Mouse (Mus musculus): ENCODE data around the gene Rcn1. TPM values are rescaled to one million over a fixed set of nuclear protein-coding genes. Genes with fewer than 3 reads are reported as not detected.

Gene Rcn1
- polyA plus RNA-seq, 1 experiment from 2014 or later = 123 TPM

DNA sequence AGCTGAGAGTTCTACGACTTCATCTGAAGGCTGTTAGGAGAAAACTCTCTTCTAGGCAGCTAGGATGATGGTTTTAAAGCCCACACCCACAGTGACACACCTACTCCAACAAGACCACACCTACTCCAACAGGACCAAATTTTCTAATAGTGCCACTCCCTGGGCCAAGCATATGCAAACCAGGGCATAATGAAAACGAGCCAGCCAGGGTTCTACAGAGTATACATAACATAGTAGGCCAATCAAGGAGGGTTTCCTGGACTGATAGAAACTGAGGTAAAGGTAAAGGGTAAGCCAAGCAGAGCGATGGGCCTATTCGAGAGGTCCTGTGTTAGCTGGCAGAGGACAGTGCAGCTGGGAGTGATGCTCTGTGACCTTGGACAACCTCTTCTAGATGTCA is 1.4 kb upstream of the Rcn1 start:
- Histone ChIP-seq H3K27ac (ENCODE audit: low read depth, low read length) (no peak overlapping the region), H3K4me2 (ENCODE audit: low read depth) (no peak overlapping the region), H3K9ac (ENCODE audit: low read length) (no peak overlapping the region), H3K36me3 (ENCODE audit: control insufficient read depth, insufficient read depth, low read length) (no peaks in the 10 kb centered on the region), H3K27me3 (ENCODE audit: control insufficient read depth, insufficient read depth, low read length) (no peaks in the 10 kb centered on the region), H3K9me3 (ENCODE audit: control insufficient read depth, low read length) (no peaks in the 10 kb centered on the region), H3K4me1 (ENCODE audit: control insufficient read depth, insufficient read depth, low read length) (peaks cover 16% of the 10 kb centered on the region), H3K4me3 (ENCODE audit: low read depth, low read length) (no peak overlapping the region)
- ATAC-seq (ENCODE audit: insufficient read depth, low FRiP score, low TSS enrichment) = no peak
- 86% methylated on average over 4 of the region's 4 CpGs for WGBS
- no peak for DNase-seq (ENCODE audit: low spot score)

DNA sequence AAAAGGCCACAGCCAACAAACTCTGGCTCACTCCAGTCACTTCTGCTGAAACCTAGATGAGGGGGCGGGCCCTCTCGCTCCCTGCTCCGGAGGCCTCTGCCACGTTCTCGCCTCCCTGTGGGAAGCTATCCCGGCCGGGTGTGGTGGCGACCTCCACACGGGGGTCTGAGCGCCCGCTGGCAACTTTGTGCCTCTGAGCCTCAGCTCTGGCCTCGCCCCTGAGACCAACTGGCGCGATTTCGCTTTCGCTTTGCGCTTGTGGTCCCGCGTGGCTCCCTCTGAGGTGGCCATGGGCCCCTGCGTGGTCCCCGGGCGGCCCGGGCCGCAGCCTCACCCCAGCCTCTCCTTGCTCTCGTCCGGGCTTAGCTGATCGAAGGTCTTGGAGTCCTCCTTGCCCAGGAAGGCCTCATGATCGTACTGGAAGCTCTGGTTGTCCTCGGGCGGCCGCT is 459 bp downstream of the Rcn1 start:
- H3K4me2 ChIP-seq (ENCODE audit: low read depth) = peak overlapping the region; percentile 81
- no peak for DNase-seq (ENCODE audit: low spot score)
- H3K27me3 ChIP-seq (ENCODE audit: control insufficient read depth, insufficient read depth, low read length) = no peaks in the 10 kb centered on the region
- peak overlapping the region; percentile 88 for H3K9ac ChIP-seq (ENCODE audit: low read length)
- peak; percentile 52 for ATAC-seq (ENCODE audit: insufficient read depth, low FRiP score, low TSS enrichment)
- H3K27ac ChIP-seq (ENCODE audit: low read depth, low read length) = peak overlapping the region; percentile 83
- peak overlapping the region; percentile 76 for H3K4me3 ChIP-seq (ENCODE audit: low read depth, low read length)
- peaks cover 16% of the 10 kb centered on the region for H3K4me1 ChIP-seq (ENCODE audit: control insufficient read depth, insufficient read depth, low read length)
- H3K36me3 ChIP-seq (ENCODE audit: control insufficient read depth, insufficient read depth, low read length) = no peaks in the 10 kb centered on the region; the same call in 1 of the 2 replicates
- H3K9me3 ChIP-seq (ENCODE audit: control insufficient read depth, low read length) = no peaks in the 10 kb centered on the region
- WGBS = 0% methylated on average over 31 of the region's 31 CpGs

- 23% methylated on average over 5 of the region's 5 CpGs for WGBS
- Histone ChIP-seq H3K27ac (ENCODE audit: low read depth, low read length) (no peak overlapping the region), H3K36me3 (ENCODE audit: control insufficient read depth, insufficient read depth, low read length) (no peaks in the 10 kb centered on the region; the same call in 1 of the 2 replicates), H3K27me3 (ENCODE audit: control insufficient read depth, insufficient read depth, low read length) (no peaks in the 10 kb centered on the region), H3K9ac (ENCODE audit: low read length) (peak overlapping the region; percentile 88), H3K4me1 (ENCODE audit: control insufficient read depth, insufficient read depth, low read length) (peaks cover 16% of the 10 kb centered on the region), H3K4me3 (ENCODE audit: low read depth, low read length) (peak overlapping the region; percentile 76), H3K9me3 (ENCODE audit: control insufficient read depth, low read length) (no peaks in the 10 kb centered on the region), H3K4me2 (ENCODE audit: low read depth) (peak overlapping the region; percentile 81)
- ATAC-seq (ENCODE audit: insufficient read depth, low FRiP score, low TSS enrichment) = no peak
- no peak for DNase-seq (ENCODE audit: low spot score)
These were observed 1.5 kb downstream of the Rcn1 start for GRCm38 (mm10) chr2:105397446-105398211.

DNA sequence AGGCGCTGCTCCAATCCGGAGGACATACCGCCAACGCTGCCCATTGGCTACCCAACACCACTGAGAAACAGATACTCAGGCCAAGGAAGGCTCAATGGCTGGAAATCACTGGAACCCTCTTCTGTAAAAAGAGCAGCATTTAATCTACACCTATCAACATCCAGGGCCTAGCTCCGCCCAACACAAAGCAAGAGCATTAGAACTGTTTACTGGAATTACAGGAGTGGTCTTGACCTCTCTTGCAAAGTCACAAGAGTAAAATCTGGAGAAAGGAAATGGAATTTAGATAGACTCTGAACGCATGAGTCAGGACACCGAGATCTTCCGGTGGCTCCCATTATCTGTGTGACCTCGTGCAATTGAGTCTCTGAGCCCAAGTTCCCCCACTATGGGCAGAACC is 3.1 kb downstream of the Rcn1 start:
- H3K36me3 ChIP-seq (ENCODE audit: control insufficient read depth, insufficient read depth, low read length) = peaks cover 2% of the 10 kb centered on the region
- no peak overlapping the region for H3K9ac ChIP-seq (ENCODE audit: low read length)
- no peaks in the 10 kb centered on the region for H3K27me3 ChIP-seq (ENCODE audit: control insufficient read depth, insufficient read depth, low read length)
- H3K4me3 ChIP-seq (ENCODE audit: low read depth, low read length) = no peak overlapping the region
- no peak overlapping the region for H3K27ac ChIP-seq (ENCODE audit: low read depth, low read length)
- ATAC-seq (ENCODE audit: insufficient read depth, low FRiP score, low TSS enrichment) (no peak), DNase-seq (ENCODE audit: low spot score) (no peak)
- no peak overlapping the region for H3K4me2 ChIP-seq (ENCODE audit: low read depth)
- no peaks in the 10 kb centered on the region for H3K9me3 ChIP-seq (ENCODE audit: control insufficient read depth, low read length)
- WGBS = 93% methylated on average over 9 of the region's 9 CpGs
- H3K4me1 ChIP-seq (ENCODE audit: control insufficient read depth, insufficient read depth, low read length) = peaks cover 16% of the 10 kb centered on the region

GRCm38 (mm10) chr2:105394375-105394774 is 4.7 kb downstream of the Rcn1 start:
- Histone ChIP-seq H3K27me3 (ENCODE audit: control insufficient read depth, insufficient read depth, low read length) (no peaks in the 10 kb centered on the region), H3K9ac (ENCODE audit: low read length) (no peak overlapping the region), H3K9me3 (ENCODE audit: control insufficient read depth, low read length) (no peaks in the 10 kb centered on the region), H3K4me2 (ENCODE audit: low read depth) (no peak overlapping the region), H3K27ac (ENCODE audit: low read depth, low read length) (no peak overlapping the region), H3K36me3 (ENCODE audit: control insufficient read depth, insufficient read depth, low read length) (peaks cover 4% of the 10 kb centered on the region), H3K4me1 (ENCODE audit: control insufficient read depth, insufficient read depth, low read length) (peaks cover 16% of the 10 kb centered on the region), H3K4me3 (ENCODE audit: low read depth, low read length) (no peak overlapping the region)
- no peak for ATAC-seq (ENCODE audit: insufficient read depth, low FRiP score, low TSS enrichment)
- no peak for DNase-seq (ENCODE audit: low spot score)
- 97% methylated on average over 4 of the region's 4 CpGs for WGBS

GRCm38 (mm10) chr2:105392514-105392913 is 6.6 kb downstream of the Rcn1 start:
- no peak overlapping the region for H3K4me2 ChIP-seq (ENCODE audit: low read depth)
- H3K4me1 ChIP-seq (ENCODE audit: control insufficient read depth, insufficient read depth, low read length) = peaks cover 7% of the 10 kb centered on the region
- 72% methylated on average over 2 of the region's 2 CpGs for WGBS
- H3K9ac ChIP-seq (ENCODE audit: low read length) = no peak overlapping the region
- no peaks in the 10 kb centered on the region for H3K27me3 ChIP-seq (ENCODE audit: control insufficient read depth, insufficient read depth, low read length)
- H3K36me3 ChIP-seq (ENCODE audit: control insufficient read depth, insufficient read depth, low read length) = peaks cover 4% of the 10 kb centered on the region
- H3K9me3 ChIP-seq (ENCODE audit: control insufficient read depth, low read length) = no peaks in the 10 kb centered on the region
- DNase-seq (ENCODE audit: low spot score) = no peak
- H3K4me3 ChIP-seq (ENCODE audit: low read depth, low read length) = no peak overlapping the region
- no peak for ATAC-seq (ENCODE audit: insufficient read depth, low FRiP score, low TSS enrichment)
- H3K27ac ChIP-seq (ENCODE audit: low read depth, low read length) = no peak overlapping the region

- DNase-seq (ENCODE audit: low spot score) (no peak), ATAC-seq (ENCODE audit: insufficient read depth, low FRiP score, low TSS enrichment) (no peak)
- Histone ChIP-seq H3K4me1 (ENCODE audit: control insufficient read depth, insufficient read depth, low read length) (no peaks in the 10 kb centered on the region), H3K27ac (ENCODE audit: low read depth, low read length) (no peak overlapping the region), H3K4me2 (ENCODE audit: low read depth) (no peak overlapping the region), H3K4me3 (ENCODE audit: low read depth, low read length) (no peak overlapping the region), H3K9ac (ENCODE audit: low read length) (no peak overlapping the region), H3K36me3 (ENCODE audit: control insufficient read depth, insufficient read depth, low read length) (peaks cover 6% of the 10 kb centered on the region), H3K27me3 (ENCODE audit: control insufficient read depth, insufficient read depth, low read length) (no peaks in the 10 kb centered on the region), H3K9me3 (ENCODE audit: control insufficient read depth, low read length) (no peaks in the 10 kb centered on the region)
- WGBS = 98% methylated on average over 4 of the region's 4 CpGs
These were observed 7.7 kb downstream of the Rcn1 start for GRCm38 (mm10) chr2:105391414-105391784.

DNA sequence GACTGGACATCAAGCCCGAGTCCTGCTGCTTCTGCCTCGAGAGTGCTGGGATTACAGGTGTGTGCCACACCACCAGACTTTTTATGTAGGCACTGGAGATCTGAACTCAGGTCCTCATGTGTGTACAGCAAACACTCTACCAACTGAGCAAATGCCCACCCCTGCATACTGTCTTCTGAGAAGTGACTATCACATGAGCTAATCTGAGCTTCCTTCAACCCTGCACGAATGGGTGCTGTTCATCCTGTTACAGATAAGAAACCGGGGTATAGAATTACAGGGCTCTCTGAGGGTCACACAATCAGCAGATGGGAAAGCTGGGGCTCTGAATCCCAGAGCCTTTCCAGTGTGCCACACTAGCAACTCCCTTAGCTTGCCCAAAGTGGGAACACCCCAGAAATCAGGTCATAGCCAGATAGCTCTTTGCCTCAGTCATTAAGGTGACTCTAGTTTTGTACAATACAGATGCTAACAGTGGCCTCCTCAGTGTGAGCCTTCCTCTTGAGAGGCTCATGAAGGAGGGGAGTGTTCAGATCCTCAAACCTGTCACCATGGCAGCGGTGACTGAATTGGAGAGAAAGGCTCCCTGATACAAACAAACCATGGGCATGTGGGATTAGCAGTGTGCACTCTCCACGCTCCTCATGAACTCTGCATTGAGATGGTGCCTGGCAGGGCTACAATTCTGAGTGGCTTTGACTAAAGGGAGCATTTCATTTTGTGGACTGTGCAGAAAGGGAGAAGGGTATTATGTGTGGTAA is 8.3 kb downstream of the Rcn1 start:
- H3K36me3 ChIP-seq (ENCODE audit: control insufficient read depth, insufficient read depth, low read length) = peaks cover 10% of the 10 kb centered on the region
- ATAC-seq (ENCODE audit: insufficient read depth, low FRiP score, low TSS enrichment) = no peak

More for the DNA sequence above, 8.3 kb downstream of the Rcn1 start:
- H3K27ac ChIP-seq (ENCODE audit: low read depth, low read length) = no peak overlapping the region
- no peak overlapping the region for H3K4me2 ChIP-seq (ENCODE audit: low read depth)
- no peaks in the 10 kb centered on the region for H3K9me3 ChIP-seq (ENCODE audit: control insufficient read depth, low read length)
- H3K9ac ChIP-seq (ENCODE audit: low read length) = no peak overlapping the region
- no peaks in the 10 kb centered on the region for H3K27me3 ChIP-seq (ENCODE audit: control insufficient read depth, insufficient read depth, low read length)
- H3K4me1 ChIP-seq (ENCODE audit: control insufficient read depth, insufficient read depth, low read length) = no peaks in the 10 kb centered on the region
- DNase-seq (ENCODE audit: low spot score) = no peak
- 88% methylated on average over 6 of the region's 6 CpGs for WGBS
- H3K4me3 ChIP-seq (ENCODE audit: low read depth, low read length) = no peak overlapping the region
